ENCODE assay signal across 8 mouse cellular contexts in the genomic region with DNA sequence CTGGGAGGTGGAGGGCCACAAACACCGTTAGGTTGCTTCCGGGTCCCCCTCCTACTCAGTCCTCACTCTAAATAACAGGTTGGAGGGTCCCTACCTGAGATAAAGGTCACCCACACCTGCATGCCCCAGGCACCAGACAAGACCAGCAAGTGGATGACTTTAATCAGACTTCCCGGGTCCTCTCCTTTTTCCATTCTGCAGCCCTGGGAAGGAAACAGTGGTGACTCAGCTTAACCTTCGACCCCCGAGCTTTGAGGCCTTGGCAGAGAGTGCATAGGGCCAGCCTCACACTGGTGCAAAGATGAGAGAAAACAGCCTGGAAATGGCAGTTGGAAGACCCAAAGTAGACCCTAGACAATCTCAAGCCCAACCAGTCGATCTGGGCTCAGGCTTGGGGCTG. TPM values are rescaled to one million over a fixed set of nuclear protein-coding genes. Genes with fewer than 3 reads are reported as not detected.
DNase-seq lines count a peak whose midpoint lies in the region; ATAC-seq lines count a peak whose summit lies in the region.

No protein-coding gene starts in this region.

- peaks cover 4% of the 10 kb centered on the region; the same call in 1 of the 2 replicates for H3K36me3 ChIP-seq in embryonic facial prominence, embryonic 15.5 days
- H3K36me3 ChIP-seq in lung, embryonic 15.5 days, result 0 out of 2 replicates have a peak, but pooled peaks cover 4% of the 10 kb centered on the region

- H3K9ac ChIP-seq in embryonic facial prominence, embryonic 15.5 days, result no peak overlapping the region
- peak overlapping the region; percentile 57; the same call in 1 of the 2 replicates for H3K9ac ChIP-seq in lung, embryonic 15.5 days

- WGBS in embryonic facial prominence, embryonic 15.5 days, result 75% methylated on average over 6 of the region's 6 CpGs
- WGBS in lung, embryonic 15.5 days, result 70% methylated on average over 6 of the region's 6 CpGs

- no peaks in the 10 kb centered on the region for H3K9me3 ChIP-seq in embryonic facial prominence, embryonic 15.5 days (replicated peaks)
- H3K9me3 ChIP-seq in lung, embryonic 15.5 days, result no peaks in the 10 kb centered on the region

- peak; percentile 51 for DNase-seq in cerebellum, adult 9-11 months
- DNase-seq in cerebellum, postnatal 4 days (ENCODE audit: low spot score in 2 of 2), result no peak
- peak; percentile 37 for DNase-seq in kidney, adult 18-20 months
- no peak for DNase-seq in urinary bladder, adult 18-20 months (ENCODE audit: low spot score in 2 of 2)
- DNase-seq in frontal cortex, postnatal 25 days (ENCODE audit: low spot score in 2 of 2), result no peak
- DNase-seq in right cerebral cortex, postnatal 25 days, result no peak

- H3K27me3 ChIP-seq in embryonic facial prominence, embryonic 15.5 days, result no peaks in the 10 kb centered on the region
- H3K27me3 ChIP-seq in lung, embryonic 15.5 days, result no peaks in the 10 kb centered on the region

- H3K4me2 ChIP-seq in embryonic facial prominence, embryonic 15.5 days (replicated peaks), result peak overlapping the region; percentile 63
- peak overlapping the region; percentile 77 for H3K4me2 ChIP-seq in lung, embryonic 15.5 days

- ATAC-seq in embryonic facial prominence, embryonic 15.5 days (ENCODE audit: insufficient number of reproducible peaks, low FRiP score, low TSS enrichment, low read depth), result no peak
- ATAC-seq in lung, embryonic 15.5 days (ENCODE audit: borderline replicate concordance, extremely low read depth, low FRiP score, low TSS enrichment), result no peak

- H3K27ac ChIP-seq in embryonic facial prominence, embryonic 15.5 days (replicated peaks), result no peak overlapping the region
- no peak overlapping the region for H3K27ac ChIP-seq in lung, embryonic 15.5 days

- peak overlapping the region; percentile 54 for H3K4me3 ChIP-seq in embryonic facial prominence, embryonic 15.5 days (replicated peaks)
- peak overlapping the region; percentile 55 for H3K4me3 ChIP-seq in lung, embryonic 15.5 days

- peaks cover 21% of the 10 kb centered on the region for H3K4me1 ChIP-seq in embryonic facial prominence, embryonic 15.5 days
- H3K4me1 ChIP-seq in lung, embryonic 15.5 days, result peaks cover 23% of the 10 kb centered on the region

RNA-seq across cellular contexts. Expression of gene Ccdc159, which starts 1.1 kb away (rescaled TPM):
- polyA plus RNA-seq in embryonic facial prominence, embryonic 15.5 days (2015; fragmentation: Nextera tagmentation; extraction: Ambion mirVana), result 4.3 and 5.5 TPM in 2 replicates
- 3.2 and 4.6 TPM in 2 replicates for polyA plus RNA-seq in lung, embryonic 15.5 days (2015; fragmentation: Nextera tagmentation; extraction: Ambion mirVana)

RNA-seq across cellular contexts. Expression of gene Tmem205, which starts 1.2 kb away (rescaled TPM):
- polyA plus RNA-seq in embryonic facial prominence, embryonic 15.5 days (2015; fragmentation: Nextera tagmentation; extraction: Ambion mirVana), result 56.2 and 58.0 TPM in 2 replicates
- polyA plus RNA-seq in lung, embryonic 15.5 days (2015; fragmentation: Nextera tagmentation; extraction: Ambion mirVana), result 51.9 and 52.6 TPM in 2 replicates

RNA-seq across cellular contexts. Expression of gene Rab3d, which starts 8.2 kb away (rescaled TPM):
- 39.4 and 43.4 TPM in 2 replicates for polyA plus RNA-seq in embryonic facial prominence, embryonic 15.5 days (2015; fragmentation: Nextera tagmentation; extraction: Ambion mirVana)
- 15.3 and 20.2 TPM in 2 replicates for polyA plus RNA-seq in lung, embryonic 15.5 days (2015; fragmentation: Nextera tagmentation; extraction: Ambion mirVana)

RNA-seq across cellular contexts. Expression of gene Plppr2, which starts 10.7 kb away (rescaled TPM):
- polyA plus RNA-seq in embryonic facial prominence, embryonic 15.5 days (2015; fragmentation: Nextera tagmentation; extraction: Ambion mirVana), result 13.6 and 15.5 TPM in 2 replicates
- 7.8 and 8.0 TPM in 2 replicates for polyA plus RNA-seq in lung, embryonic 15.5 days (2015; fragmentation: Nextera tagmentation; extraction: Ambion mirVana)

RNA-seq across cellular contexts. Expression of gene Swsap1, which starts 29.4 kb away (rescaled TPM):
- polyA plus RNA-seq in embryonic facial prominence, embryonic 15.5 days (2015; fragmentation: Nextera tagmentation; extraction: Ambion mirVana), result 5.8 and 6.5 TPM in 2 replicates
- polyA plus RNA-seq in lung, embryonic 15.5 days (2015; fragmentation: Nextera tagmentation; extraction: Ambion mirVana), result 6.5 and 6.7 TPM in 2 replicates

Comparison
In these comparisons a context has a peak if more than half of its experiments do, and no peak if none do; other contexts are left out.
1. DNase-seq: peak in cerebellum, adult 9-11 months (single experiment) and kidney, adult 18-20 months (single experiment); none in cerebellum, postnatal 4 days (0 of 2), urinary bladder, adult 18-20 months (0 of 2), frontal cortex, postnatal 25 days (0 of 2) and right cerebral cortex, postnatal 25 days (single experiment).